Mouse (Mus musculus) limb, embryonic 12.5 days (tissue): ENCODE results near the gene Sirt4. TPM values are rescaled to one million over a fixed set of nuclear protein-coding genes. Genes with fewer than 3 reads are reported as not detected.

Experiments used
- ATAC-seq: fragments of 200-750 bp; cut with Nextera tagmentation; 2 replicates; pipeline ENCODE4 v1.8.0; 2017; ENCODE audit warnings: low read depth, moderate TSS enrichment; ENCODE audit not compliant: insufficient number of reproducible peaks, insufficient read depth, low FRiP score, low TSS enrichment
- H3K27ac ChIP-seq: fragments of 300-500 bp; sonication (generic); 2 replicates; pipeline ENCODE4 v1.5.1; 2016; ENCODE audit warnings: mild to moderate bottlenecking, moderate library complexity
- H3K27me3 ChIP-seq: fragments of 300-500 bp; sonication (generic); 2 replicates; pipeline ENCODE4 v1.6.1; 2016; ENCODE audit warnings: mild to moderate bottlenecking, moderate library complexity
- H3K36me3 ChIP-seq: fragments of 300-500 bp; sonication (generic); 2 replicates; pipeline ENCODE4 v1.6.1; 2016; ENCODE audit warnings: mild to moderate bottlenecking, moderate library complexity
- H3K4me1 ChIP-seq: fragments of 300-500 bp; sonication (generic); replicated peaks from 2 replicates; pipeline ENCODE4 v1.6.1; 2016
- H3K4me2 ChIP-seq: fragments of 300-500 bp; sonication (generic); 2 replicates; pipeline ENCODE4 v1.6.1; 2016; ENCODE audit warnings: mild to moderate bottlenecking, moderate library complexity
- H3K4me3 ChIP-seq: fragments of 300-500 bp; sonication (generic); replicated peaks from 2 replicates; pipeline ENCODE4 v1.5.1; 2016; ENCODE audit warnings: mild to moderate bottlenecking
- H3K9ac ChIP-seq: fragments of 300-500 bp; sonication (generic); replicated peaks from 2 replicates; pipeline ENCODE4 v1.6.1; 2016; ENCODE audit warnings: mild to moderate bottlenecking, moderate library complexity
- H3K9me3 ChIP-seq: fragments of 300-500 bp; sonication (generic); 2 replicates; pipeline ENCODE4 v1.6.1; 2016; ENCODE audit warnings: mild to moderate bottlenecking, moderate library complexity
- WGBS: fragments of 180-500 bp; shearing (Covaris S2); methylation state at CpG from one replicate; pipeline ENCODE4 v1.1.7; 2016; 5-methylcytosine and 5-hydroxymethylcytosine counted together
- polyA plus RNA-seq: library from polyadenylated mRNA; unstranded; fragments of >200 nt; fragmentation: Nextera tagmentation; extraction: Ambion mirVana; gene quantifications from 2 replicates; pipeline ENCODE4 v1.2.1, GENCODE M21; 2016

Gene Sirt4
- polyA plus RNA-seq, 1 experiment from 2014 or later = 21.9 TPM

- Histone ChIP-seq H3K36me3 (peaks cover 28% of the 10 kb centered on the region; the same call in 1 of the 2 replicates), H3K4me2 (peak overlapping the region; percentile 39), H3K27me3 (no peaks in the 10 kb centered on the region), H3K9ac (peak overlapping the region; percentile 42; the same call in 1 of the 2 replicates), H3K9me3 (no peaks in the 10 kb centered on the region), H3K27ac (peak overlapping the region; percentile 97), H3K4me1 (peaks cover 46% of the 10 kb centered on the region), H3K4me3 (no peak overlapping the region)
- WGBS = 64% methylated on average over 6 of the region's 6 CpGs
- ATAC-seq = 0 out of 2 replicates have a peak, but pooled peaks have one; percentile 2
Measured at GRCm38 (mm10) chr5:115514346-115514745, 29.8 kb upstream of the Sirt4 start.

GRCm38 (mm10) chr5:115513721-115514120 is 29.2 kb upstream of the Sirt4 start:
- Histone ChIP-seq H3K4me2 (no peak overlapping the region), H3K4me1 (peaks cover 52% of the 10 kb centered on the region), H3K9ac (no peak overlapping the region), H3K4me3 (no peak overlapping the region), H3K36me3 (peaks cover 25% of the 10 kb centered on the region; the same call in 1 of the 2 replicates), H3K27ac (peak overlapping the region; percentile 97), H3K27me3 (no peaks in the 10 kb centered on the region), H3K9me3 (no peaks in the 10 kb centered on the region)
- ATAC-seq = no peak
- 93% methylated on average over 16 of the region's 16 CpGs for WGBS

GRCm38 (mm10) chr5:115513246-115513645 is 28.7 kb upstream of the Sirt4 start:
- WGBS = 96% methylated on average over 14 of the region's 14 CpGs
- Histone ChIP-seq H3K27me3 (no peaks in the 10 kb centered on the region), H3K4me3 (no peak overlapping the region), H3K4me1 (peaks cover 57% of the 10 kb centered on the region), H3K9me3 (no peaks in the 10 kb centered on the region), H3K27ac (no peak overlapping the region), H3K36me3 (peaks cover 25% of the 10 kb centered on the region; the same call in 1 of the 2 replicates), H3K4me2 (no peak overlapping the region), H3K9ac (no peak overlapping the region)
- no peak for ATAC-seq

GRCm38 (mm10) chr5:115512375-115512774 is 27.9 kb upstream of the Sirt4 start:
- no peak for ATAC-seq
- WGBS = 97% methylated on average over 7 of the region's 7 CpGs
- H3K36me3 ChIP-seq = peaks cover 22% of the 10 kb centered on the region; the same call in 1 of the 2 replicates
- H3K4me2 ChIP-seq = no peak overlapping the region
- H3K4me3 ChIP-seq = no peak overlapping the region
- H3K27me3 ChIP-seq = no peaks in the 10 kb centered on the region
- H3K27ac ChIP-seq = peak overlapping the region; percentile 7; the same call in 1 of the 2 replicates
- no peak overlapping the region for H3K9ac ChIP-seq
- peaks cover 66% of the 10 kb centered on the region for H3K4me1 ChIP-seq
- H3K9me3 ChIP-seq = no peaks in the 10 kb centered on the region

- peaks cover 10% of the 10 kb centered on the region; the same call in 1 of the 2 replicates for H3K36me3 ChIP-seq
- H3K4me1 ChIP-seq = peaks cover 58% of the 10 kb centered on the region
- peak overlapping the region; percentile 91 for H3K9ac ChIP-seq
- no peaks in the 10 kb centered on the region for H3K27me3 ChIP-seq
- H3K4me3 ChIP-seq = peak overlapping the region; percentile 95; the same call in 1 of the 2 replicates
- peak overlapping the region; percentile 86 for H3K27ac ChIP-seq
- no peak for ATAC-seq
- no peaks in the 10 kb centered on the region for H3K9me3 ChIP-seq
- WGBS = 77% methylated on average over 15 of the region's 15 CpGs
- H3K4me2 ChIP-seq = peak overlapping the region; percentile 93
Measured at GRCm38 (mm10) chr5:115509790-115510689, 25.5 kb upstream of the Sirt4 start.

- Histone ChIP-seq H3K4me1 (peaks cover 52% of the 10 kb centered on the region), H3K27me3 (no peaks in the 10 kb centered on the region), H3K9me3 (no peaks in the 10 kb centered on the region), H3K4me3 (peak overlapping the region; percentile 95), H3K27ac (peak overlapping the region; percentile 86), H3K9ac (peak overlapping the region; percentile 91), H3K4me2 (peak overlapping the region; percentile 93), H3K36me3 (peaks cover 10% of the 10 kb centered on the region; the same call in 1 of the 2 replicates)
- WGBS = 41% methylated on average over 15 of the region's 15 CpGs
- ATAC-seq = no peak
Measured at GRCm38 (mm10) chr5:115509321-115509761, 24.8 kb upstream of the Sirt4 start.

- H3K9me3 ChIP-seq = no peaks in the 10 kb centered on the region
- peak overlapping the region; percentile 95 for H3K4me3 ChIP-seq
- 37% methylated on average over 10 of the region's 10 CpGs for WGBS
- peaks cover 46% of the 10 kb centered on the region for H3K4me1 ChIP-seq
- H3K4me2 ChIP-seq = peak overlapping the region; percentile 93
- H3K27me3 ChIP-seq = no peaks in the 10 kb centered on the region
- H3K36me3 ChIP-seq = peaks cover 10% of the 10 kb centered on the region; the same call in 1 of the 2 replicates
- no peak for ATAC-seq
- H3K27ac ChIP-seq = peak overlapping the region; percentile 54
- peak overlapping the region; percentile 91 for H3K9ac ChIP-seq
Measured at GRCm38 (mm10) chr5:115508859-115509147, 24.3 kb upstream of the Sirt4 start.

- Histone ChIP-seq H3K36me3 (peaks cover 4% of the 10 kb centered on the region; the same call in 1 of the 2 replicates), H3K9me3 (no peaks in the 10 kb centered on the region), H3K4me1 (peaks cover 42% of the 10 kb centered on the region), H3K9ac (peak overlapping the region; percentile 91), H3K4me2 (peak overlapping the region; percentile 93), H3K27ac (peak overlapping the region; percentile 54), H3K4me3 (peak overlapping the region; percentile 95), H3K27me3 (no peaks in the 10 kb centered on the region)
- ATAC-seq = no peak
- WGBS = 54% methylated on average over 18 of the region's 18 CpGs
Measured at GRCm38 (mm10) chr5:115507981-115508858, 23.7 kb upstream of the Sirt4 start.

- H3K27me3 ChIP-seq = no peaks in the 10 kb centered on the region
- 24% methylated on average over 12 of the region's 12 CpGs for WGBS
- 0 out of 2 replicates have a peak, but pooled peaks have one; percentile 18 for ATAC-seq
- peaks cover 42% of the 10 kb centered on the region for H3K4me1 ChIP-seq
- H3K9me3 ChIP-seq = no peaks in the 10 kb centered on the region
- H3K9ac ChIP-seq = peak overlapping the region; percentile 91
- H3K27ac ChIP-seq = no peak overlapping the region
- H3K36me3 ChIP-seq = no peaks in the 10 kb centered on the region
- peak overlapping the region; percentile 95 for H3K4me3 ChIP-seq
- peak overlapping the region; percentile 93 for H3K4me2 ChIP-seq
Measured at GRCm38 (mm10) chr5:115507267-115507980, 22.9 kb upstream of the Sirt4 start.

- Histone ChIP-seq H3K27me3 (no peaks in the 10 kb centered on the region), H3K27ac (peak within 1 kb of the TSS; percentile 45), H3K9ac (peak within 1 kb of the TSS; percentile 91), H3K9me3 (no peaks in the 10 kb centered on the region), H3K4me3 (peak within 1 kb of the TSS; percentile 95), H3K4me1 (peaks cover 37% of the 10 kb centered on the region), H3K4me2 (peak within 1 kb of the TSS; percentile 93), H3K36me3 (no peaks in the 10 kb centered on the region)
- WGBS = 1% methylated on average over 61 of the region's 74 CpGs
- peak; percentile 66 for ATAC-seq
Measured at GRCm38 (mm10) chr5:115506454-115507201, 22.1 kb upstream of the Sirt4 start, which contains the start of gene Pxn. Gene Pxn, plus strand, starts transcription at chr5:115506676.
